Mouse (Mus musculus): ENCODE measurements around the gene Tmigd3.

DNA sequence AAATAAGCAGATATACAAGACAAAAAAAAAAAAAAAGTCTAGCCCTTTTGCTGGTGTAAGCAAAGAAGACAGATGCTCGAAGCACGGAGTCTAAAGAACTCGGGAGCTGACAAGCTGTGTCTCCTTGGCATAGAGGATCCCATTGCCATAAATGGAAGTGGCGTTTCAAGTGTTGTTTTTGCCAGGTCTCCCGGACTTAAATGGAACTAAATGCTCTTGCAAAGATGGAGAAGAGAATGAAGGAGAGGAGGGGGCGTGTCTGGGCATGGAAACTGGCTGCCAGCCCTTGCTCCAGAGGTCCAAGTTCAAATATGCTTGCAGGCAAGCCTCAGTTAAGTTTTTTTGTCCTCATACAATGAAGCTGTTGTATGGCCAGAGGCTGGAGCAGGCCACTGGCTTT, 1.3 kb downstream of the Tmigd3 start:
- no peak for TF ChIP-seq CTCF (conservative IDR thresholded peaks at IDR 0.05; ENCODE audit: low read length)
- TF ChIP-seq NANOG (IDR thresholded peaks at IDR 0.05; ENCODE audit: borderline replicate concordance, low read length) = no peak
- no peak for TF ChIP-seq POU5F1 (IDR thresholded peaks at IDR 0.05; ENCODE audit: borderline replicate concordance, low read length)
